Mouse (Mus musculus) ES-Bruce4 (cell line): ENCODE measurements around the gene Fuca2.

Experiments
- CTCF ChIP-seq: IDR thresholded peaks from one replicate; pipeline ENCODE4 v1.8.1; 2011; ENCODE audit warnings: low read depth, low read length
- EP300 ChIP-seq: IDR thresholded peaks from 2 replicates; pipeline ENCODE4 v1.6.1; 2011; ENCODE audit warnings: low read depth, low read length; ENCODE audit not compliant: insufficient read depth
- POLR2A ChIP-seq: IDR thresholded peaks from one replicate; pipeline ENCODE4 v1.8.1; 2011; ENCODE audit warnings: low read length; ENCODE audit not compliant: insufficient read depth

GRCm38 (mm10) chr10:13474568-13474955 is 24.8 kb upstream of the Fuca2 start:
- TF ChIP-seq EP300 (no peak), CTCF (no peak), POLR2A (no peak)
